Mouse (Mus musculus) cerebellum, postnatal 10 days (tissue): Measurements from ENCODE around the gene Zdhhc24.
"Not testable (repeated sequence)": the region's sequence is repeated elsewhere in the genome, so short reads cannot be mapped to it uniquely, and the experiment has no call there.

Experiments
- DNase-seq, 2 experiments: peaks; one replicate each; pipeline ENCODE4 v3.0.0; 2021; ENCODE audit warnings: mixed read lengths in 2 of 2

The Zdhhc24 gene

DNA sequence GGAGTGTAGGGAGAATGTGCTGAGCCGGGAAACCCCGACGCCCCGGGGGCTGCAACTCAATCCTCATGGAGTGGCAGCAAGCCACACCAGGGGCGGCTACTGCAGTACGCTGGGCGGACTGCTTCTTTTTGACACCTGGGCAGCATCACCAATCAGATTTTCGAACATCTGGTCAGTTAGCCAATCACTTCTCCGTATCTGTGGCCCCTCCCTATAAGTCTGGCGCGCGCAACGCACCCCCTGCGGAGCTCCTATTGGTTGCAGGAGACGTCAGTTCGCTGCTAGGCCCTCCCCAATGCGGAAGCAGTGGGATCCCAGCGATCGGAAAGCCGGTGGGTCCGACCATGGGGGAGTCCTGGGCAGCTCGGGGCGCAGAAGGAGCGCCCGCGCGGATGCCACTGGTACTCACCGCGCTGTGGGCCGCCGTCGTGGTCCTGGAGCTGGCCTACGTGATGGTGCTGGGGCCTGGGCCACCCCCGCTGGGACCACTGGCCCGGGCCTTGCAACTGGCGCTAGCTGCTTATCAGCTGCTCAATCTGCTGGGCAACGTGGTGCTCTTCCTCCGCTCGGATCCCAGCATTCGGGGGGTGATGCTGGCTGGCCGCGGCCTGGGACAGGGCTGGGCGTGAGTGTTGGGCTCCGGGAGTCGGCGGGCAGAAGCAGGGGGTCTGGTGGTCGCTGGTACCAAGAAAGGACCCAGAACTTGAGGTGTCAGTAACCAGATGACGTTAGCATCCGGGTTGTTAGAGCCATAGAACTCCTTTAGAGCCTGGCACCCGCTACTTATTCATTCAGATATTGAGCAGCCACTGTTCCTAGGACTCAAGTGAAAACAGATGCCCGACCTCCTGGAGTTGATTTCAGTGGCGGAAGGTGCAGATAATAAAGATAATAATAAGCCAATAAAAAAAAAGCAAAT, at the start of gene Zdhhc24:
Zdhhc24 (plus strand) TSS at position 264 of the 919 bp plus-strand sequence.
- DNase-seq = peak; percentile 99

DNA sequence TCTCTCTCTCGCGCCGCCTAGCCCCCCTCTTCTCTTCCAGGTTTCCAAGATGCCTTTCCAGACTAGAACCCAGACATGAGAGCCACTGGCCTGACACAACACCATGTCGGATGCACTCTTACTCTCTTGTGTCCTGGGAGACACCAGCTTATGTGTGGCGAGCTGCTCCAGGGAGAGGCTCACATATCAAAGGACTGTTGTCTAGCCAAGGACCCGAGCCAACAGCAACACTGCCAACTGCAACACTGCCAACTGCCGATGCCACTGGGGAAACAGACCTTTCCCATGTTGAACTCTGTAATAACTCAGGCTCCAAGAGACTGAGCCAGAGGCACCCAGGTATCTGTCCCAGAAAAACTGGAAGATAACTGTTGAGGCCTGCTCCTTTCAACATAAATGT, 49.3 kb upstream of the Zdhhc24 start:
- DNase-seq = peak; percentile 94

DNA sequence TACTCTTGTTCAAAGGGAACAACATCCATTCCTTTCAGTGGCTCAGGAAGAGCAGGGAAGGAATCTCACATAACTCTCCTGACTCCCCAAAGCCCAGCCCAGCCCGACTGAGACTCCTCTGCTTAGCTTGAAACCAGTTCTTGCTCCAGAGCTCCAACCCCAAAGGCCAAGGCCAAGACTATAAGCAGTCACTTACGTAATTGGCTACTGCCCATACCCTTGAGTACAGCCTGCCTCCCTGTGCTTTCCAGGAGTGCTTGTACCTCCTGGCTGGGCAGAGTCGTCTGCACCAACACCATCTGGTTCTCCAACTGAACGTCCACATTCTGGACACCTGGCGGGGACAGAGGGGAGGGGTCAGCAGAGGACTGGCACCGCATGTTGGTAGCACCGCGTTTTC, 44.5 kb upstream of the Zdhhc24 start:
- DNase-seq = no peak

DNA sequence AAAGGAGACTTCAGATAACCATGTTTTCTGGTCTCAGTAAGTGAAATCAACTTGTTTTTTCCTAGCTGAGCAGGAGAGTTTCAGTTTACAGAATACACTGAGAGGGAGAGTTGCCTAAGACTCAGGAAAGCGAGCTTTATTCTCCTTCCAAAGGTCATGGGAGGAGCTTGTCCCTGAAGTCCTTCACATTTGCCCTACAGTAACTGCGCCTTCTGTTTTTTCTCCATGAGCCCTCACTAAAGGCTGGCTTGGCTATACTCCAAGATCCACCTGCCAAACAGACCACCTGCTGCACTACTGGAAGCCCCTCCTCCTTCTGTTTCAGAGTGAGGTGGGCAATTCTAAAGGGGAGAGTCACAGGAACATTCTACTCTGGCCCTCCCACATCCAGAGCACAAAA, 42.4 kb upstream of the Zdhhc24 start:
- DNase-seq = peak; percentile 42 to 46

DNA sequence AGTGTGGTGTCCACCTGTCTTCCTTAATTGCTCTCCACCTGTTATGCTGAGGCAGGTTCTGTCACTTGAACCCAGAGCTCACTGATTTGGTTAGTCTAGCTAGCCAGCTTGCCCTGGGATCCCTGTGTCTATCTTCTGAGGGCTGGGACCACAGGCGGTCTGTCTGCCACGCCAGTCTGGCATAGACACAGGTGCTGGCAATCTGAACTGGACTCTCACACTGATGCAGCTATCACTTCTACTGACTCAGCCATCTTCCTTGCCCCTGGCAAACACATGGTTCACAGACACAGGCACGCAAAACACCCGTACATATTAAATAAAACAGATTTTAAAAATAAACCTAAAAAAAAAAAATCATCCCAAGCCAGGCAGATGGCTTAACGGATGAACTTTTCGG, 41.4 kb upstream of the Zdhhc24 start:
- peak in 1 of 2 experiments; percentile 36 for DNase-seq

DNA sequence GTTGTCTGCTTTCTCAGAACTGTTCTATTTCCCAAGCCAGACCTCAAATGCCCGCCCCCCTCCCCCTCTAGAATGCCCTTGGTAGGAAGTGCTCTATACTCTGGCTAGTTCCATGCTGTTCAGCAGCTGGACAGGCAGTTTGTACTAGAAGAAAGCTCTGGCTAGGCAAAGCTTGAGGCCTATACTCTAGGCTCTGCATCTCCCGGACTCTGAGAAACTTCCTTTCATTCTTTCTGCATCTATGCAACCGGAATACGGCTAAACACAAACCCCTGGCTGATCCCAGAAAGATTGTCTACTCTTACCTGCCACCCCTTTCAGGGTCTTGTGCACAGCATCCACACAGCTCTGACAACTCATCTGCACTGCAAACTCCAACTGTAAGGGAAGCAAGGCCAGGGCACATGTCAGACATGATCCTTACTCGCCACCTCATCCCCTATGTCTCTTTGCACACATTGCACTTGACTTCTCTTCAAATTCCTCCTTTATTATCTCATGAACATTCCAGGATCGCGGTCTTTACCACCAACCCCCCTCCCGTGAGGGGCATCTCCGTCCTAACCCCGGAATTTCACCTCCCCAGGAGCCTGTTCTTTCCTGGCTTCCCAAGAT, 39.8 kb upstream of the Zdhhc24 start:
- DNase-seq = no peak

DNA sequence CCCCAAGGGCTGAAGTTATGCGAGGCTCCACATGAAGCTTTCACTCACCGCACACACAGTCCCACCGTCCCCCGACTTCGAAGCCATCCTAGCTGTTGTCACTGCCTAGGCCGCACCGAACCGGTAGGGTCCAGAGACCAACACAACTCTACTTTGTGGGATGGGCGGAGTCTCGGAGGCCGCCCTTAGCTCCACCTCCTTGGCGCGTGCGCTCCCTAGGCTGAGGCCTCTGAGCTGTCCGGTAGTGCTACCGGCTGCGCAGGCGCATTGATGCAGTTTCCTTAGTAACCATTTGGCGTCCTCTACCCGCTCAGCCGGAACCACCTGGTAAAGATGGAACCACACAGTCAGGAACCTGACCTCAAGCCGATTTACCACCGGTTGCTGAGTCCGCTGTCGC, 39.3 kb upstream of the Zdhhc24 start, which contains the start of the genes Ccs and Ccdc87:
Ccs (minus strand) TSS at position 184 of the 400 bp plus-strand sequence.
Ccdc87 (plus strand) TSS at position 218 of the 400 bp plus-strand sequence.
- DNase-seq = peak; percentile 95 to 97

DNA sequence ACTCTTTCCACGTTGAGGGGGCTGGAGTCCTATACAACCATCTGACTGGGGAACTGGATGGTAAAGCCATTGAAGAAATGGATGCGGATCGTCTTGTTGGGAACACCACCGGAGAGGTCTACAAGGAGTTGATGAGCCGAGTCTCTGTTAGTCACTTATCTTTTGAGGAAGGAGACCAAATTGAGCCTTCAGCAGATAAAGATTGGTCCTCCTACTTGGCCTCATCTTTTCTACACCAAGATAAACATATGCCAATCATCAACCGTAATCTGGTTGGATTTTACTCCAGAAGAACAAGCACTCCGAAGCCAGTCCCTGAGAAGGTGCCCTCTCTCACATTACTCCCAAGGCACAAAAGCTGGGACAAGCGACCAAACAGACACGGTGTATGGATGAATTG, 37.6 kb upstream of the Zdhhc24 start:
- DNase-seq = no peak

DNA sequence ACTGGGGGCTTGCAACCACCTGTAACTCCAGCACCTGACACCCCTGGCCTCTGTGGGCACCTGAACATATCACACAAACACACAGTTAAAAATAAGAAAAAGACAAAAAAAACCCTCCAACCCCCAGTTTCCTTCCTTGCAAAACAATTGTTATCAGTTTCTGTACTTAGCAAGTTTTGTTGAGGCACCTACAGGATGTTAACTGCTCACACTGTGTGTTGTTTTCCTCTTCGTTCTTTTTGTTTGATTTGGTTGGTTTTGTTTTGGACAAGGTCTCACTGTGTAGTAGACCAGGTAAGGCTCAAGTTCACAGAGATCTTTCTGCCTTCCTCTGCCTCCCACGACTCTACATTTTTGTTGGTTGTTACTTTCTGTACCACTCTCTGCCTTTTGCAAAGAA, 35.9 kb upstream of the Zdhhc24 start:
- DNase-seq = no peak

DNA sequence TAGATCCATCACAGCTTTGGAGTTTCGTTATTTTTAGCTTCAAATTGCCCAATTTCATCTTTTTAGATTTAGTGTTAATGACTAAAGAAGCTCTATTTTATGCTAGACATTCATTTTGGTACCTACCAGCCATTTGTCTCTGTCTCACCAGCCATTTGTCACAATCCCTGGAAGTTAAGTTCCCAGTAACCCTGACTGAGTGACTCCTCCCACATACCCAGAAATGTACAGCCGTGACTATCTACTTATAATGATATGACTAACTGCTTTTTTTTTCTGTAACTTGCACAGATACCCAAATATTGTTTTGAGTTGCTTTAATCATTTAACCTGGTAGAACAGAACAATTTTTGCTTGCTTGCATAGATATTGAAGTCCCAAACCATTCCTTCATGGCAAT, 32.6 kb upstream of the Zdhhc24 start:
- no peak for DNase-seq

DNA sequence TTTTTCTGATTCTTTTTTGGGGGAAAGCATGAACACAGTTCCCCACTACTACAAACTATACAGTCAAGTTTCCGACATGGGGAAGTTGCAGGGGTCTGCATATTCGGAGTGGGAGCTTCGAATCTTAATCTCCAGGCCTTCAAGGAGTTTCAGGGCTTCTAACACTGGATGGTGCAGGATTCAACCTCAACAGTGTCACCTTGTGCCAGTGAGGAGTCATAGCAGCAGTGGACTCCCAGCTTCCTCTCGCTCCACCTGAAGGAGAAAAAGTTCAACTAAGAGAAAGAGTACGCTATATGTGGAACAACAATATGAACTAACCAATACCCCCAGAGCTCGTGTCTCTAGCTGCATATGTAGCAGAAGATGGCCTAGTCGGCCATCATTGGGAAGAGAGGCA, 31.0 kb upstream of the Zdhhc24 start:
- DNase-seq = peak; percentile 56 to 59

DNA sequence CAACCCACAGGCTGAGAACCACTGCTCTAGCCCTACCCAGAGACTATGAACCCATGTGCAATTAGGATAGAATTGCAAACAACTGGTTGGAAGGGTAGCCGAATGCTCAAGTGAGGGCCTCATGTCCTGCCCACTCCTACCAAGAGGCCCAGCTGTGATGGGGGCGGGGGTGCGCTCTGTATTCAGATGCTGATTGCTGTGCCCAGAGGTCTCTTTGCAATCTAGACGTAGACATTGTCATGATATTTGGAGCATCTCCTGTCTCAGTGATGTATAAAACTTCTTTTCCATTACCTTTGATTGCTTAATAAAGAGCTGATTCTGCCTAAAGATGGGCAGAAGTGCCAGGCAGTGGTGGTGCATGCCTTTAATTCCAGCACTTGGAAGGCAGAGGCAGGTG, 28.7 kb upstream of the Zdhhc24 start:
- DNase-seq = no peak

DNA sequence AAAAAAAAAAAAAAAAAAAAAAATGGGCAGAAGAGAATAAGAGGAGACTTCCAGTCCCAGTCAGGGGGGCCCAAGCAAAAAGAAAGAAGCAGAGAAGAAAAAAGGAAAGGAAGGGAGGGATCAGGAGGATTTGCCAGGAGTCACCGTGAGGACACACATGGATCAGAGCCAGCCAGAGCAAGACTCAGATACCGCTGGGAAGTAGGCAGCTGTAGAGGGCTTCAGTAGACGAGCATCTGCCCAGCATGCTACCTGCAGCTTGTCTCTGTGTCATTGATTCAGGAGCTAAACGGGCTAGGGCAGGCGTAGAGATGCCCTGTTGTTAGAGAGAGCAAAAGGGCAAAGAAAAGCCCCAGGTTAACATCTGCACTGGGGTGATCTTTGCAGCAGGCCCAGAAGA, 28.2 kb upstream of the Zdhhc24 start:
- DNase-seq = no peak

DNA sequence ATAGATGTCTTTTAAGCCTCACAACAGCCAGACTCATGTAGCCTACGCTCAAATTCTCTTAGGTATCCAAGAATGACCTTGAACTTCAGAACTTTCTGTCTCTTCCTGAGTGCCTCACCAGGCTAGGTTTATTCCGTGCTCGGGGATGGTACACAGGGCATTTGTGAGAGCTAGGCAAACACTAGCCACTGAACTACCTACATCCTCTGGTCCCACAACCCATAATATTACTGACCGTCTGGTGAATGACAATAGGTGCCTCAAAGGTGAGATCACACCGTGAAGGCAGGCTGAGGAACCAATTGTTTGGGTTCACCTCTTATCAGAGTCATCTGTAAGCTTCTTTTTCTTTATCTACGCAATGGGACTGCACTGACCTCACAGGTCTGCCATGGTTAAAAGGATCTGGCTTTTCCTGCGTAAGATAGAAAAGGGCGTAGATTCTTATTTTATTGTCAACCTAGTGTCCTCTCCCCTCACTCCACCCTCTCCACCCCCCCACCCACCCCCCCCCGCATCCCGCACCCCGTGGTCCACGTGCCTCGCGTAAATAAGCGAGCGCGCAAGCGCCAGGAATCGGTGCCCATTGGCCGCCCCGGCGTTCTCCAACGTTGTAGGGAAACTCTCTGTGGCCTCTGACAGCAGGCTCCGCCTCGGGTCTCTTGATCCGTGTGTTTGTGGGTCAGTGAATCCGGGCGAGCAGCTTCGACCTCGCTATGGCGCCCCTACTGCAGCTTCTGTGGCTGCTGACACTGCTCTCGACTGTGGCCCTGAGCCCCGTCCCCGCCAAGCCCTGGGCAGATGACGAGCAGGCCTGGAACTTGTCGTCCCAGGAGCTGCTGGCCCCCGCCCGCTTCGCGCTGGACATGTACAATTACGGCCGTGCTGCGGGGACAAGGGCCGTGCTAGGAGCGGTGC, 23.7 kb upstream of the Zdhhc24 start, which contains the start of gene Ctsf:
Ctsf (plus strand) TSS at position 579 of the 918 bp plus-strand sequence.
- peak; percentile 94 to 95 for DNase-seq

DNA sequence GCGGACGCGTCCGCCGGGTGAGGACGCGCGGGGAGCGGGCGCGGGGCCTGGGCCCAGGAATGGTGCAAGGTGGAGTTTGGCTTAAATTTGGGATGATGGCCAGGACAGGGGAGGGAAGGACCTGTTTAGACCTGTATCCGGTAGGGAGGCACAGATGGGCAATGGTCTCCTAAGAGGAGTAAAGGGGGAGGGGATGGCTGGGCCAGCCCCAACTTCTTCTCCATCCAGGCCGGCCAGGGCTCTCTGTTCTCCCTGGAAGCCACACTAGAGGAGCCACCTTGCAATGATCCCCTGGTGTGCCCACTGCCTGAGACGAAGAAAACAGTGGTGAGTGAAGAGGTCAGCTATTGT, 23.0 kb upstream of the Zdhhc24 start:
- no peak for DNase-seq

DNA sequence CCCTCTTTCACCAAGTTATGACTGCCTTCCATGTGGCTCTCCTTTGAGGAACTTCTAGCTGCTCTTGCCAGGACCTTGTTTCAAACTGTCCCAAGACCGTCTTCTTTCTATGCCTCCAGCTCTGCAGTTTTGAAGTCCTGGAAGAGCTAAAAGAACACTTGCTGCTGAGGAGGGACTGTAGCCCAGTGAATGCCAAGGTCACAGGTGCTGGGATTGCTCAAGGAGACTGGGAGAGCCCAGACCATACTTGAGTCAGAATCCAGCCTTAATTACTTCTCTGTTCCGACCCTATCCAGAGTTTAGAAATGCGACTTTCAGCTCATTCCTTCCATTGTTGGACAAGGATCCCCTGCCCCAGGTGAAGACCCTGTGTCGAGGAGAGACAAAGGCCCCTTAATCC, 22.5 kb upstream of the Zdhhc24 start:
- DNase-seq = no peak

DNA sequence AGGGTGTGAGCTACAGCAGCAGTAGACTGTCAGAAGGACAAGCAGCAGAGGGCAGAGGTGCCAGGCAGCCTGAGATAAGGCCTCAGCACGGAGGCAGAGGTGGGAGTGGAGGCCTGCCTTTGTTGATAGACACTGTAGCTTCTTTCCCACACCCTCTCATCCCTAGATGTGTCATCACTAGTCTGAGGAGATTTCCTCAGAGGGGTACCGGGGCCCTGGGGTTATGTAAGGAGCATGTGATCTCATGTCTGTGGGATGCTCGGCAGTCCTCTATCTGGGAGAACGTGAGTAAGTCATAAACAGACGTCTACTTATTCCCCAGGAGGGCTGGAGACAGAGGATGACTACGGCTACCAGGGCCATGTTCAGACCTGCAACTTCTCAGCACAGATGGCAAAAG, 19.4 kb upstream of the Zdhhc24 start:
- no peak for DNase-seq

DNA sequence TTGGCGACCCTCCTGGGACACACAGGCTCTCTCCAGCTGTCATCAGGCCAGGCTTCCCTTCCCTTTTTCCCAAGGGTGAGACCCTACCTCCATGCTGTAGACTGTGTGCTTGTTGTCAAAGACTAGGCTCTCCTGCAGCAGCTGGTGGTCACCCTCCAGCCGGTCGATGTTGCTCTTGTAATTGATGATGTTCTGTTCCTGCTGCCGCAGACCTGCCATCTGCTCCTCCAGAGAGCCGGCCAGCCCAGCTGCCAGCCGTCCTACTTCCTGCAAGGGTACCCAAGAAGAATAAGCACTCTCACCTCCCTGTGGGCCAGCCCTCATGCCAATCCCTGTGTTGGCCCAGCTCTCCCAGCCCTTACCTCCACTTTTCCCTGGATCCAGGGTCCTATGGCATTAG, 15.4 kb upstream of the Zdhhc24 start:
- DNase-seq = peak; percentile 67 to 76

DNA sequence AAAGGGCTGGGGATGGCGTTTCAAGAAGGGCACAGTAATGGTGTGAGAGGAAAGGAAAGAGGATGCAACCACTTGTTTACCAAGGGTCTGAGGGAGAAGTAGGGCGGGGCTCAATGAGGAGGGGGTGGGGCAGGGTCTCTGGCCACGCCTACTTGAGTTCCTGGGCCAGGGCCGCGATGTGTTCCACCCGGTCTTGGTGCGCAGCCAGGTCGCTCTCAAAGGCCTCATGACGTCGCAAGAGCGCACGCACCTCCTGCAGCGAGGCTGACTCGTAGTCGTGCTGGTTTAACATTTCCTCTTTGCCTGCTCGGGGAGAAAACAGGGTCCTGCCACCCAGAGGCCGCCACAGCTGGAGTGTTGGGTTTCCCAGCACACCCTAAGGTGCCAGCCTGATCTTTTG, 13.3 kb upstream of the Zdhhc24 start:
- peak; percentile 61 to 64 for DNase-seq

DNA sequence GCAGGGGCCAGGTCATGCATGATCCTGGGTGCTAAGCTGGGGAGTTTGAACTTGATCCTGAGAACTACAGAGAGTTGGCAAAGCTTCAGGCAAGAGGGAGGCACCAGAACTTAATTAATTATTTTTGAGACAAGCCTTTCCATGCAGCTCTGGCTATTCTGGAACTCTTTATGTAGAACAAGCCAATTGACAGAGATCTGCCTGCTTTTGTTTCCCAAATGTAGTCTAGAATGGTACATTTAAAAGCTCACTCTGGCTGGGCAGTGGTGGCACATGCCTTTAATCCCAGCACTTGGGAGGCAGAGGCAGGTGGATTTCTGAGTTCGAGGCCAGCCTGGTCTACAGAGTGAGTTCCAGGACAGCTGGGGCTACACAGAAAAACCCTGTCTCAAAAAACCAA, 3.9 kb upstream of the Zdhhc24 start:
- DNase-seq = not testable (repeated sequence)

DNA sequence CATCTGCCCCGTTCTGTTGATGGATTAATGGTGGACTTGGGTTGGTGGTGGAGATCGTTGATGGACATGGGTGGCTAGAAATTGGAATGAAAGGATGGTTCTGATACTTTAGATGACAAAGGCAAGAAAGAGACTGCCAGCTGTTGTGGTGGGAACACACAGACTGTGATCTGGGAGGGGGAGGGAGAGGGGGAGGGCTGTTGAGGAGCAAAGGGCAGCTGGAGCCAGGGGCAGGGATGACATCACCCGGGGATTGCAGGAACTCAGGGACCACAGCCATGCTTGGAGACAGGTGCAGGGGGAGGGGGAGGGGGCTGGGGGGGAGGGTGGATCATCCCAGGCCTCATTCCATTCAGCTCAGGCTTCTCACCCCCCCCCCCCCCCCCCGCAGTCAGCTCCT, 2.2 kb upstream of the Zdhhc24 start:
- DNase-seq = no peak

DNA sequence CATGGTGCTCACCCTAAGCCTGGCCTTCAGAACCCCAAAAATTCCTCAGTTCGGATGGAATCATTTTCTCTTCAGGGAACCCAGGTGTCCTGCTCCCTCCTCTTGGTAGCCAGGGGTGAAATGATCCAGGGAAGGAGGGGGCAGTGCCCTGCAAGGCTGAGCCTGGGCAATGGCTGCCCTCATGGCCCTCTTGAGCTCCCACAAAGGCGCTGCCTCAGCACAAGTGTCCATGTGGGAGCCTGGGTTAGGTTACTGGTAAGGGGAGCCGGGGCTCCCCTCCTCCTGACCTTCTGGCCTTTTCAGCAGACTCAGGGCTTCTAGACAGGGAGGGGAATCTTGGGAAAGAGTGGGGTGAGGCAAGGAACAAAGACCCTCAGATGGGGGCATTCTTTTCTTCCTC, 1.7 kb upstream of the Zdhhc24 start:
- no peak for DNase-seq

DNA sequence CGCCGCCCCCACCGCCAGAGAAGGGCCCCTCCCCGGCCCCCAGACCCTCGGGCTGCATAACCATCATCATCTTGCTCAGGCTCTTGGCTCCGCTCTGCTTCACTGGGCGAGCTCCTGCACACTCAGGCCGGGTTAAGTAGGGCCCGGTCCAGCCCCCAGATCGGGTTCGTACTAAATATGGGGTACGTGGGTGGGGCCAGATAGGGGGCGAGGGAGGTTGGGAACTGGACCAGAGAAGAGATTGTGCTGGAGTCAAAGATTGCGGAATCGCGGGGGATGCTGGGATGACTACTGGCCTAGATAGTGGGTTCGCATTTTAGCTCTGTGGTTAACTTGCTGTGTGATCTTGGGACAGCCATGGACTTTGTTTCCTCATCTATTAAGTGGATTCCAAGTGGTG, 683 bp upstream of the Zdhhc24 start, which contains the start of gene Actn3:
Actn3 (minus strand) TSS at position 125 of the 400 bp plus-strand sequence.
- no peak for DNase-seq
